Mouse (Mus musculus): ENCODE results near the gene BC004004. TPM values are rescaled to one million over a fixed set of nuclear protein-coding genes. Genes with fewer than 3 reads are reported as not detected.

Gene BC004004
- total and polyA plus RNA-seq, 3 experiments = 81.8 to 86.3 TPM; not detected in 1

GRCm38 (mm10) chr17:29310056-29310623, 41.6 kb downstream of the BC004004 start:
- no peaks in the 10 kb centered on the region for H3K4me1 ChIP-seq (ENCODE audit: control insufficient read depth in 1 of 2, insufficient read depth in 2 of 2, low read length in 2 of 2)
- H3K9me3 ChIP-seq (replicated peaks; ENCODE audit: insufficient read depth, low read length) = no peaks in the 10 kb centered on the region
- no peaks in the 10 kb centered on the region for H3K79me2 ChIP-seq (ENCODE audit: control insufficient read depth, insufficient read depth, low read length, poor library complexity)
- no peak overlapping the region for H3K4me3 ChIP-seq (ENCODE audit: control insufficient read depth in 1 of 2, insufficient read depth in 1 of 2, low read depth in 2 of 2, low read length in 2 of 2)
- H3K9ac ChIP-seq (ENCODE audit: control insufficient read depth, low read depth, low read length, poor library complexity, severe bottlenecking) = no peak overlapping the region
- H3K27me3 ChIP-seq (ENCODE audit: control insufficient read depth in 1 of 2, insufficient read depth in 2 of 2, low read length in 2 of 2) = no peaks in the 10 kb centered on the region
- DNase-seq (ENCODE audit: low read depth, low spot score) = no peak
- TF ChIP-seq USF2 (IDR thresholded peaks at IDR 0.05; ENCODE audit: borderline replicate concordance in 1 of 2, insufficient read depth in 1 of 2, low read depth in 1 of 2, low read length in 2 of 2) = no peak
- no peak for TF ChIP-seq MXI1 (IDR thresholded peaks at IDR 0.05; ENCODE audit: low read depth, low read length)
- TF ChIP-seq RCOR1 (IDR thresholded peaks at IDR 0.05; ENCODE audit: low read depth, low read length) = no peak
- no peak for TF ChIP-seq MEF2A (IDR thresholded peaks at IDR 0.05; ENCODE audit: extremely low read depth, insufficient replicate concordance, low read depth, low read length, poor library complexity, severe bottlenecking)
- no peak for TF ChIP-seq SIN3A (IDR thresholded peaks at IDR 0.05; ENCODE audit: low read length)
- TF ChIP-seq CHD1 (IDR thresholded peaks at IDR 0.05; ENCODE audit: low read depth, low read length) = no peak
- no peak for TF ChIP-seq ZKSCAN1 (IDR thresholded peaks at IDR 0.05; ENCODE audit: low read depth, low read length)
- TF ChIP-seq CTCF (IDR thresholded peaks at IDR 0.05 in 2 of 3, conservative IDR thresholded peaks at IDR 0.05 in 1 of 3; ENCODE audit: control insufficient read depth in 1 of 3, insufficient read depth in 1 of 3, low read depth in 2 of 3, low read length in 3 of 3, poor library complexity in 1 of 3, severe bottlenecking in 1 of 3) = no peak
- no peak for TF ChIP-seq MAX (IDR thresholded peaks at IDR 0.05; ENCODE audit: low read length)
- no peak for TF ChIP-seq RAD21 (IDR thresholded peaks at IDR 0.05; ENCODE audit: low read depth, low read length)
- TF ChIP-seq HCFC1 (IDR thresholded peaks at IDR 0.05; ENCODE audit: low read depth, low read length) = no peak
- no peak for TF ChIP-seq ZNF384 (IDR thresholded peaks at IDR 0.05; ENCODE audit: low read depth, low read length)
- TF ChIP-seq GABPA (IDR thresholded peaks at IDR 0.05; ENCODE audit: low read depth, low read length) = no peak
- no peak for TF ChIP-seq POLR2AphosphoS5 (IDR thresholded peaks at IDR 0.05; ENCODE audit: borderline replicate concordance, low read depth, low read length)
- TF ChIP-seq GATA1 (IDR thresholded peaks at IDR 0.05; ENCODE audit: low read depth, low read length) = no peak
- TF ChIP-seq NELFE (IDR thresholded peaks at IDR 0.05; ENCODE audit: low read depth, low read length) = no peak
- TF ChIP-seq POLR2AphosphoS2 (IDR thresholded peaks at IDR 0.05; ENCODE audit: low read length) = no peak
- no peaks in the 10 kb centered on the region for H3K36me3 ChIP-seq (ENCODE audit: control insufficient read depth in 1 of 2, insufficient read depth in 2 of 2, low read length in 2 of 2)
- H3K27ac ChIP-seq (ENCODE audit: control insufficient read depth, low read depth, low read length) = no peak overlapping the region

GRCm38 (mm10) chr17:29311602-29312001, 43.0 kb downstream of the BC004004 start:
- no peak overlapping the region for H3K9ac ChIP-seq (ENCODE audit: control insufficient read depth, low read depth, low read length, poor library complexity, severe bottlenecking)
- no peak overlapping the region for H3K4me3 ChIP-seq (ENCODE audit: control insufficient read depth in 1 of 2, insufficient read depth in 1 of 2, low read depth in 2 of 2, low read length in 2 of 2)
- H3K79me2 ChIP-seq (ENCODE audit: control insufficient read depth, insufficient read depth, low read length, poor library complexity) = no peaks in the 10 kb centered on the region
- no peaks in the 10 kb centered on the region for H3K27me3 ChIP-seq (ENCODE audit: control insufficient read depth in 1 of 2, insufficient read depth in 2 of 2, low read length in 2 of 2)
- H3K27ac ChIP-seq (ENCODE audit: control insufficient read depth, low read depth, low read length) = no peak overlapping the region
- H3K9me3 ChIP-seq (replicated peaks; ENCODE audit: insufficient read depth, low read length) = no peaks in the 10 kb centered on the region
- DNase-seq (ENCODE audit: low read depth, low spot score) = no peak
- H3K4me1 ChIP-seq (ENCODE audit: control insufficient read depth in 1 of 2, insufficient read depth in 2 of 2, low read length in 2 of 2) = no peaks in the 10 kb centered on the region
- TF ChIP-seq RCOR1 (IDR thresholded peaks at IDR 0.05; ENCODE audit: low read depth, low read length) = no peak
- no peak for TF ChIP-seq GATA1 (IDR thresholded peaks at IDR 0.05; ENCODE audit: low read depth, low read length)
- TF ChIP-seq POLR2AphosphoS5 (IDR thresholded peaks at IDR 0.05; ENCODE audit: borderline replicate concordance, low read depth, low read length) = no peak
- no peak for TF ChIP-seq NRF1 (IDR thresholded peaks at IDR 0.05; ENCODE audit: insufficient read depth, low read depth, low read length, poor library complexity, severe bottlenecking)
- TF ChIP-seq ZNF384 (IDR thresholded peaks at IDR 0.05; ENCODE audit: low read depth, low read length) = no peak
- no peak for TF ChIP-seq UBTF (IDR thresholded peaks at IDR 0.05; ENCODE audit: borderline replicate concordance, insufficient read depth, low read depth, low read length)
- no peak for TF ChIP-seq TAL1 (IDR thresholded peaks at IDR 0.05; ENCODE audit: low read length)
- no peak for TF ChIP-seq CHD1 (IDR thresholded peaks at IDR 0.05; ENCODE audit: low read depth, low read length)
- no peak for TF ChIP-seq MYB (IDR thresholded peaks at IDR 0.05; ENCODE audit: low read depth, low read length)
- TF ChIP-seq KAT2A (conservative IDR thresholded peaks at IDR 0.05; ENCODE audit: low read depth, low read length) = no peak
- no peaks in the 10 kb centered on the region for H3K36me3 ChIP-seq (ENCODE audit: control insufficient read depth in 1 of 2, insufficient read depth in 2 of 2, low read length in 2 of 2)

Measured in MEL (cell line).